ENCODE assay signal across 29 mouse cellular contexts in genomic region chr6:129224090-129224489, GRCm38 (mm10). TPM values are rescaled to one million over a fixed set of nuclear protein-coding genes. Genes with fewer than 3 reads are reported as not detected.
"Had no signal": no experiment of that assay in that cellular context is flagged by ENCODE, and none has a peak within 500 bp of the region (broad histone marks: within the 10 kb centered on the region; RNA-seq: fewer than 3 reads in every experiment).

No protein-coding gene starts in this region.

- H3K9ac ChIP-seq: intestine, embryonic 15.5 days; kidney, embryonic 15.5 days; liver, embryonic 15.5 days; midbrain, embryonic 13.5 days; neural tube, embryonic 13.5 days; stomach, embryonic 15.5 days had no signal

- H3K27me3 ChIP-seq: intestine, embryonic 15.5 days; kidney, embryonic 15.5 days; liver, embryonic 15.5 days; megakaryocyte, embryonic 14.5 days; midbrain, embryonic 13.5 days; neural tube, embryonic 13.5 days; stomach, embryonic 15.5 days had no signal

- H3K4me1 ChIP-seq: intestine, embryonic 15.5 days; midbrain, embryonic 10.5 days; midbrain, embryonic 13.5 days; neural tube, embryonic 13.5 days had no signal

- ATAC-seq: intestine, embryonic 15.5 days; midbrain, embryonic 13.5 days; midbrain, embryonic 16.5 days had no signal

- H3K4me2 ChIP-seq: intestine, embryonic 15.5 days; kidney, embryonic 15.5 days; liver, embryonic 15.5 days; midbrain, embryonic 13.5 days; neural tube, embryonic 13.5 days; stomach, embryonic 15.5 days had no signal

- H3K4me3 ChIP-seq: intestine, embryonic 15.5 days; kidney, embryonic 15.5 days; left cerebral cortex, adult 2 months; liver, embryonic 15.5 days; megakaryocyte, embryonic 14.5 days; midbrain, embryonic 10.5 days; midbrain, embryonic 13.5 days; myocyte; neural tube, embryonic 13.5 days; stomach, embryonic 15.5 days had no signal

- H3K27ac ChIP-seq: kidney, embryonic 15.5 days; left cerebral cortex, adult 2 months; liver, embryonic 15.5 days; macrophage; midbrain, embryonic 10.5 days; midbrain, embryonic 13.5 days; neural tube, embryonic 13.5 days; stomach, embryonic 15.5 days had no signal

- H3K9me3 ChIP-seq: intestine, embryonic 15.5 days; kidney, embryonic 15.5 days; liver, embryonic 15.5 days; megakaryocyte, embryonic 14.5 days; midbrain, embryonic 10.5 days; midbrain, embryonic 13.5 days; neural tube, embryonic 13.5 days; stomach, embryonic 15.5 days had no signal

- H3K36me3 ChIP-seq: intestine, embryonic 15.5 days; kidney, embryonic 15.5 days; liver, embryonic 15.5 days; midbrain, embryonic 10.5 days; midbrain, embryonic 13.5 days; neural tube, embryonic 13.5 days; stomach, embryonic 15.5 days had no signal

- DNase-seq: kidney, adult 11 months; kidney, adult 8-10 months; kidney, postnatal 10 days; kidney, postnatal 36 days; layer of hippocampus, postnatal 36 days; lung, adult 2 months; lung, postnatal 10 days; retina, postnatal 1 day; right cerebral cortex, postnatal 25 days; spleen, adult 18-20 months; thymus, adult 18-20 months; thymus, postnatal 36 days had no signal

RNA-seq across cellular contexts. Expression of gene Clec2d, which starts 43.7 kb away (rescaled TPM):
- polyA plus RNA-seq: limb, embryonic 11.5 days; midbrain, embryonic 10.5 days; midbrain, embryonic 16.5 days; neural tube, embryonic 13.5 days had no signal

RNA-seq across cellular contexts. Expression of gene Cd69, which starts 51.1 kb away (rescaled TPM):
- total RNA-seq: layer of hippocampus, adult 8-10 months; layer of hippocampus, postnatal 10 days; layer of hippocampus, postnatal 36 days; left cerebral cortex, adult 2 months; left cerebral cortex, postnatal 10 days; left cerebral cortex, postnatal 36 days had no signal
- polyA plus RNA-seq: kidney, embryonic 15.5 days; midbrain, embryonic 13.5 days; midbrain, embryonic 16.5 days; neural tube, embryonic 13.5 days had no signal
